Mouse (Mus musculus): Measurements from ENCODE around the gene Cybrd1. TPM values are rescaled to one million over a fixed set of nuclear protein-coding genes. Genes with fewer than 3 reads are reported as not detected.

Gene Cybrd1
- polyA plus RNA-seq (2017; shearing (Covaris generic)), result 0.27 TPM

DNA sequence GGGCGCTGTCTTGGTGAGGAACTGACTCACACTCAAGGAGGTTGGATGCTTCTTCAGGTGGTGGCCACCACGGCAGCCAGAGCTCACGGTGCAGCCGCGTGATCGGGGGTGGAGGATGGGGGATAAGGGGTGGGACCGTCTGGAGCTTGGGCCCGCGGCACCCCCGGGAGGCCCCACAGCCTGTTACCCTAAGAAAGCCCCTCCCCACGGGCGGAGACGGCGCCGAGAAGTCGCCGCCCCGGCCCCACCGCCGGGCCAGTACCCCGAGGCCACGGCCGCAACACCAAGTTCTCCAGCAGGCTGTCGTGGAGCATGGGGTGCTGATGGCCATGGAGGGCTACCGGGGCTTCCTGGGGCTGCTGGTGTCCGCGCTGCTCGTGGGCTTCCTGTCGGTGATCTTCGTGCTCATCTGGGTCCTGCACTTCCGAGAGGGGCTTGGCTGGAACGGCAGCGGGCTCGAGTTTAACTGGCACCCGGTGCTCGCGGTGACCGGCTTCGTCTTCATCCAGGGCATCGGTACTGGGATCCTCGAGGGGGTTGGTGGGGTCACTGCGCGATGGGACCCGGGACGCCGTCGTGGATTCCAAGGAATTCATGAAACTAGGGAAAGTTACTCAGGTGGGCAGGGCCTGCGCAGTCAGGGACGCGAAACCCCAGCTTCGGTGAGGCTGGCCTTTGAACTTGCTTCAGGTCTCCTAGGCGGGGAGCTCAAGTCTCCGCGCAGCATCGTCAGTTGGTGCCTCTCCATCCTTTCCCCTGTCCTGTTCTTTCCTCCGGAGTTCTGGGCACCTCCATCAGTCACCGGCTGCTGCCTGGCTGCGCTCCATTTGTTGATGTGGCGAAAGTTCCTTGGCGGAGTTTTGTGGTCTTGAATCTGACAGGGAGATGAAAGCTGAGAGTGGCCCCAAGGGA, at the start of gene Cybrd1:
Gene Cybrd1, plus strand, starts transcription at position 127 of the 912 bp plus-strand sequence.

Other genes starting within 250 kb of the Cybrd1 start
- 49.7 TPM for gene Dcaf17, start 62.6 kb upstream of the Cybrd1 start, polyA plus RNA-seq (2017; shearing (Covaris generic))
- gene Mettl8, start 62.3 kb upstream of the Cybrd1 start, polyA plus RNA-seq (2017; shearing (Covaris generic)), result 27.4 TPM
- gene Dync1i2, start 93.8 kb downstream of the Cybrd1 start, polyA plus RNA-seq (2017; shearing (Covaris generic)), result 44.5 TPM
- 104 TPM for gene Slc25a12, start 249.8 kb downstream of the Cybrd1 start, polyA plus RNA-seq (2017; shearing (Covaris generic))